Mouse (Mus musculus) frontal cortex, adult 2 months (tissue): ENCODE data around the gene Kynu. TPM values are rescaled to one million over a fixed set of nuclear protein-coding genes. Genes with fewer than 3 reads are reported as not detected.

Experiments
- DNase-seq, 2 experiments: peaks; one replicate each; pipeline ENCODE4 v3.0.0; 2022; ENCODE audit warnings: low spot score in 1 of 2; ENCODE audit errors: extremely low spot score in 1 of 2
- polyA plus RNA-seq: library from polyadenylated mRNA; depleted of rRNA; stranded (reverse); fragments of >200 nt; gene quantifications from 2 replicates; pipeline ENCODE4 v1.2.3, GENCODE M21; 2012; rRNA removed

Gene Kynu
- 0.06 and 0.18 TPM in 2 replicates for polyA plus RNA-seq

DNA sequence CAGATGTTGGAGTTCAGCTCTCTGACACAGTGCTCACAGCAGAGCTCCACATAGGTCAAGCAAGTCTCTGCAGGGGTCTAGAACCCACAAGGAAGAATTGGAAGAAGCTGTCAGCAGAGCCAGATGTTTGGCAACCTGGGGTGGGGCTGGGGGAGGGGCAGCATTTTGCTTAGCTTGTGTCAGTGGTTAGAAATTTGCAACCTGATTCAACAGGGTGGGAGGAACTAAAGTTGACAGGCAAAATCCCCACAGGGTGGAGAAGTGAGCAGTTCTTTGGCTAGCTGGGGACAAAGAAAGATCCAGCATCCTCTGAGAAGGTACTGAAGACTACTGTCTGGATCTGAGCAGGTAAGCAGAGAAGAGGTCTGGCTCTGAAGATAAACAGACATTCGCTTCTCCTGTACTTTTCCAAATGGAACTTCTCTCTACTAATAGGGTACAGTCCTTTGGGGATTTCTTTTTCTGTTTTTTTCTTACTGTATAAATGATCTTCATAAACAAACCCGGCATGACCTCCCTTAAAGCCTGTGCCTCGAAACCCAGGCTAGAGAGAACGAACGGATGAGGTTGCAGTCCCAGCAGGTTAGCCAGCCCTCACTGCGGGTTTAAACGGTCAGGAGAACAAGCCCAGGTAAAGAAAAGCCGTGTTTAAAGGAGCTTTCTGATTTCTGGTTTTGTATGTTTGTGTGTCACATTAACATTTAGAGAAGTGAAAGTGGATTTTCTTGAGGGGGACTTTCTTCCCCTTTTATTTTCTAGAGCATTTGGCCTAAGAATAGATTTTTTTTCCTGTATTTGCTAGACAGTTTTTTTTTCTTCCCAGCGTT lies at the start of gene Kynu:
Gene Kynu (plus strand): TSS at position 268 of the 827 bp plus-strand sequence.
- DNase-seq: no peak

DNA sequence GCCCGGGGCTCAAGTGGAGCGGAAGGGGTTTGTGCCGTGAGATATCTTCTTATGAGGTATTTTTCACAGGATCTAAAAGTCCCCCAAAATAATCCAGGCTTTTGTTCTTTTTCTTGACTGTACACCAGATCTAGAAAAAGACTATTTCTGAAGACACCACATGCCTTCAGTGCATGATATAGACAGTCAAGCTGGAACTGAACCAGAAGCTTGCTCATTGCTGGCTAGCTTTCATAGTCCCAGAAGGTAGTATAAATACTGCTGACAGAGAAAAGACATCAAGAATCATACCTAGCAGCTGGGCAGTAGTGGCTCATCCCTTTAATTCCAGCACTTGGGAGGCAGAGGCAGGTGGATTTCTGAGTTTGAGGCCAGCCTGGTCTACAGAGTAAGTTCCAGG lies 48.9 kb upstream of the Kynu start:
- peak; percentile 60 to 82 for DNase-seq

DNA sequence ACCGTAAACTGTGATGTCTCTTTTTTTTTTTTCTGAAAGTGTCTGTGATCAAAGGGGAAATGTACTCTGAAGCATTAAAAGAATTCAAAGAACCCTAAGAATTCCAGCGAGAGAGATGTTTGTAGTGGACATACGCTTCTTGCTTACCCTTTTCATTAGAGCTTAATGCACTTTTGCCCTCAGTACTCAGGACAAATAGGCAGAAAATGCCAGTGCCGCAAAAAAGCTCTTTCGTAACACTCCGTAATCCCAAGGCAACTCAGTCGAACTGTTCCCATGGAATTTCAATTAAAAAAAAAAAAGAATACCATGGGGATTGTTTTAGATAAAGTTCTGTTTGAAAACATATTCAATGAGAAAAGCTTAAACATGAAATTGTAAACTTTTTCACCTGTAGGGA lies 41.3 kb upstream of the Kynu start:
- no peak for DNase-seq

DNA sequence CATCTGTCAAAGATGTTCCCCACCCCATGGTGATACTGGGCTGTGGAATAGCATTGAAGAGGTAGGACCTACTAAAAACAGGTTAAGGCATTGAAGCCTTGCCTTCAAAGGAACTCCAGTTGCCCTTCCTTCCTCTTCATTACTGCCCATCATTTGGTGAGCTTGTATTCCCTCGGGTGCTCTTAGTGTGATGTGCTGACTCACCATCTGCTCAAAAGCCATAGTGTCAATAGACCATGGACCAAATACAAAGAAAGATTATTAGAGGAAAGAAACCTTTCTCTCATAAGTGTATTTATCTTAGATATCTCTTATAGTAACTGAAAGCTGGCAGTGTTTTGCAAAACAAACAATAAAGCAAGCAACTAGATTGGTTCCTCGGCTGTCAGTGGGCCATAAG lies 20.7 kb upstream of the Kynu start:
- no peak for DNase-seq

DNA sequence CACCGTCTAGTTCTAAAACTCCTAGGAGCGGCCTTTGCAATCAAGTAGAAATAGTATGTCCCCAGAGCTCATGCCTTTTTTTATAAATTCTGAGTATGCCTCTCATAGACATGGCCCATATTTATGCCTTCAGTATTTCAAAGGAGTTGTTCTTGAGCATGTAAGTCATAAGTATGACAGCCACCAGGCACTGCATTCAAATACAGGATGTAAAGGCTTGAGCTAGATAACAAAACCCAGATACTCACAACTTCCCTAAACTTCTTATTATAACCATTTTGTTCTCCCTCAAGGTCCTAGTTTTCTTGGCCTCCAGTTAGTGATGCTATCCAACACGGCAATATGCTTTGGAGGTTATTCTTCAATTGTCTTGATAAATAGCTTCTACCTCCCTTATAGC lies 12.5 kb upstream of the Kynu start:
- no peak for DNase-seq

DNA sequence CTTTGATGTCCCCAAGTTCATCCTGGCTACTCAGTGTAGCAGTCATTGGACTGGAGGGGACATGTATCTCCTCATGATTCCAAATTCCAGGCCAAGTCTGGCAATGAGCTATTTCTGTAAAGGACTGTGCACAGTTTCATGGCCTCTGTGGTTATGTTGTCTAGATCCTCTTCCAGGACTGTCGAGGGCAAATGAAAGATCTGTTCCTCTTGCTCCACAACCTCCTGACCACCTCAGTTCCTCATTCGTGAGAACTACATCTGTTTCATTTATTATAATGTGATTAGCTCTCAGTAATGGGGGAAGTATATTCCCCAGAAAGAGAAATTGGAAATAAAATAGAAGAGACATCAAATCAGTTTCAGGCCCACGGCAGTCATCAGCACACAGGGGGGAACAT lies 9.5 kb upstream of the Kynu start:
- no peak for DNase-seq

DNA sequence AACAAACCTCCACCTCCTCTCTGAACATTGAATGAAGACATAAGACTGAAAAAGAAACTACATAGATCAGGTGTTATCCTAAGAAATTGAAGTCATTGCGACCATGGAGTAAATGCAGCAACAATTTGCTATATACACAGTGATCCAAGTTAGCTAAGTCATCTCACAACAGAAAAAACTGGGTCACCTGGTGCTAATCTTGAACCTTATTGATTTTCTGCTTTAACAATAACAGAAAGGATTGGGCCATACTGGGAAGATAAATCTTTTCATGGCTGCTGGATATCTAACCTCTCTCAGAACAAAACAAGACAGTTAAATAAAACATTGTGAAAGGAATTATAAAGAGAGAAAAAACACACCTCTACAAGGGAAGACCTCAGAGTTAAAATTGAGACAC lies 8.7 kb upstream of the Kynu start:
- DNase-seq: no peak

DNA sequence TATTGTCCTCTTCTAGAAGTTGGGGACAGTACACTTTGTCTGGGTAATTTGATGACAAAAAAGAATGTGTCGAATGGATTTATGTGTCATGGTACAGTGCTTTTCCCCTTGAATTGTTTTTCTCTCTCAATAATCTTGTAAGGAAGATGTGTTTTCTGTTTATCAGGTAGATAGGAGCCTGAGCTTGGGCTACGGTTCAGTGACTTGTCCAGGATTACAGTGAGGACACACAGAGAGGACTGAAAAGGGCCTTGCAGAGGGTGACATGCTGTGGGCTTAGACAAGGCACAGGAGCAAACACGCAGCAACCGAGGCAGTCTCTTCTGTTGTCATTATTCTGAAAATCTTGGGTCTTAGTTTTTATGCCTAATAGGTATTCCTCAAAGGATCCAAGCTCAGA lies 913 bp upstream of the Kynu start:
- no peak for DNase-seq

DNA sequence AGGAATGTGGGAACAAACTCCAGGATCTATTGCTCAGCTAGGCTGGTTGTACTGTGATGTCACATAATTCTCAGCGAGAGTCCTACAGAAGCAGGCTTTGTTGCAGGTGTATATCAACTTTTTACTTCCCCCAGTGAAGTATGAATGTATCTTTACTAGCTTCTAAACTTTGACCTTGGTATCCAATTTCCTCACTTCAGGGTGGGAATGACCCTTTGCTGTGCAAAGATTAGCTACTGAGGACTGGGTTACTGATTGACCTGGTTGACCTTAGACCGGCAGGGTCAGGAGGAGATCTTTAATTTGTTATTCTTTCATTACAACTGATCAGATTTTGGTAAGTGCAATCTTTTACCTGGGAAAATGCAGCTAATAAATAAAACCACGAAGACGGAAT lies 758 bp downstream of the Kynu start:
- no peak for DNase-seq

DNA sequence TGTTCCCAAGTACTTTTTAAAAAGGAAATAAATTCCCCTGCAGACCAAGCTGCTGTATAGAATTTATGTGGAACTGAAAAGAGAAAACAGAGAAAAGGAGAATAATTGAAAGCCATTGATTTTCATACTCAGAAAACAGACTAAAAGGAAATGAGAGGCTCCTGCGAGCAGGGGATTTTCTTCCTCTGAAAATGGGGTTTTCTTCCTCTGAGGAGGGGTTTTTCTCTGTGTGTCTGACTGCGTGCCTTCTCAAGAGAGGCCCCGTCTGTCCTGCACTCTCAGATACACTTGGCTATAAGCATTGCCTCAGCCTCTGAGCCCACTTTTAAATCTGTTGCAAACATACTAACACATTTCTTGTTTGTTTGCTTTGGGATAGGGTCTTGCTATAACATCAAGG lies 1.9 kb downstream of the Kynu start:
- no peak for DNase-seq

DNA sequence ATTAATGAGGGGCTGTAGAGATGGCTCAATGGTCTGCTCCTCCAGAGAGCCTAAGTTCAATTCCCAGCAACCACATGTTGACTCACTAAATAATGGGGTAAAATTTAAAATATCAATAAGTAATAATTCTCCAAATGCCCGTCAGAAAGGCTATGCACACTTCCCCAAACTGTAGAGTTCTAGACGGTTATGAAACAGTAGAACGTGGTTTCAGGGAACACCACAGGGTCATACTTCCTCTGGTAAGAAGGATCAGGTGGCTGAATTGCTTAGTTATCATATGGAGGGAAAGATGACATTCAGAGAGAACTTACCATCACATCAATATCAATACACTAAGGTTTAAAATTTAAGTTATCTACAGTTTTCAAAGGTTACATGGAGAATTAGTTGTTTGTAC lies 6.1 kb downstream of the Kynu start:
- DNase-seq: no peak

DNA sequence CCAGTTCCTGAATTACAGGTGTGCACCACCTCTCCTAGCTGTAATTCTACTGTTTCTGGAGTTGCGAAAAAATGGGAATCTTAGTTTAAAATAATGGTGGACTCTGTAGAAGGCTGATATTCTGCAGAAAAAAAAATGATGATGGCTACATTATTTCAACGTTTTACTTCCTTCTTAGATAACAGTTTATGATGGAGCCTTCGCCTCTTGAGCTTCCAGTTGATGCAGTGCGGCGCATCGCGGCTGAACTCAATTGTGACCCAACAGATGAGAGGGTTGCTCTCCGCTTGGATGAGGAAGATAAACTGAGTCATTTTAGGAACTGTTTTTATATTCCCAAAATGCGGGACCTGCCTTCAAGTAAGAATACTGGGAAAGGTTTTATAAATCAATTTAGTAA lies 7.7 kb downstream of the Kynu start:
- no peak for DNase-seq

DNA sequence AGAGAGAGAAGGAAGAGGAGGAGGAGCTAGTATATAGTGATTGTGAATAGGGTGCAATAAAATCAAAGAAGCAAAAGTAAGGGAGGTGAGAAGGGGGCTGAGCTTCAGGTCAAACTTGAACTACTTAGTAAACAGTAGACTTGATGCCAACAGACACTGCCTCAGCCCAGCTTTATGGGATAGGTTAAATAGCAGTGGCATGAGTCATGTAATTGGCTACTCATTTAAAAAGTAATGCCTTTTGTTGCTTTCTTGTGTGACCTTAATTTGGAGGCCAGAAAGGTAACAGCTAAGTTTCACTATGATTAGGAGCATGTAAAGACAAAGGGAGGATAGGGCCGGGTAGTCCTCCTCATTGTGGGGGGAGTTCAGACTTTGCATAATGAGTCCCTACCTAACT lies 13.3 kb downstream of the Kynu start:
- no peak for DNase-seq

DNA sequence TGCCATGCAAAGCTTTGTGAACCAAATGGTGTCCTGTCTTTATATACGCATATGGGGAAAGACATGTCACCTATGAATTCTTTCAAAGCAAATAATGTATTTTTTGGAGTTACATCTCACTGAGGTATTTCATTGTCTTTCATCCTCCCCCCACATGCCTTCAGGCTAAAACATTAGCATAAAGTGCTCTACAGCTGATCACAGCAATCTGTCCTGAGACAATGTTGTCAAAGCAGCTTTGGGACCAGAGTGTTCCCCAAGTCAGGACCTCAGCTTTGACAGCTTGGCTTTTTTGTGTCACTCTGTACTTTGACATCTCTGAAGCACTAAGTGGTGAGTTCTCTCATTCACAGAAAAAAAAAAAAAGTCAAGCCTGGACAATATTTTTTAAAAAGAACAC lies 18.4 kb downstream of the Kynu start:
- no peak for DNase-seq

DNA sequence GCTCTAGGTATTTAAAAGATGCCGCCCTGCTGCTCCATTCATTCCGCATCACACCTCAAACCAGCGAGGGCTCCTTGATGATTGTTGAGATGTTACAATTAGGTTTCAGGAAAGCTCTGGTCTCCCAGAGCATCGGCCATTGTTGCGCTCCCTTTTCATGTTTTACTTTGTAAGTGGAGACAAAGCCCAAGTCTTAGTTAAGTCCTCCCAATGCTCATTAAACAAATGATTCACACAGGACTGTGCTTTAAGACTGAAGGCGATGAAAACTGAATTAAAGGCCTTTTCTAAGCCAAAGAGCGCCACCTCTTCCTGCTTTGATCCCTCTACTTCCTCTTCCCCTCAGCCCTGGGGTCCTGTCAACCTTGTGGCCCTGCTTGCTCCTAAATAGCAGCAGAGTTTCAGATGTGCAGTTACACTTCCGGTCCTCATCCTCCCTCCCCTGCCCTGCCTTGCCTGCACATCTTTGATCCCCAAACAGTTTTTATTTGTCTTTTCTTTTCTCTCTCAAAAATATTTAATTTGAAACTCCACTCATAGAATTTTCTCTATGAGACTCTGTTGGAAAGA lies 28.2 kb downstream of the Kynu start:
- no peak for DNase-seq

DNA sequence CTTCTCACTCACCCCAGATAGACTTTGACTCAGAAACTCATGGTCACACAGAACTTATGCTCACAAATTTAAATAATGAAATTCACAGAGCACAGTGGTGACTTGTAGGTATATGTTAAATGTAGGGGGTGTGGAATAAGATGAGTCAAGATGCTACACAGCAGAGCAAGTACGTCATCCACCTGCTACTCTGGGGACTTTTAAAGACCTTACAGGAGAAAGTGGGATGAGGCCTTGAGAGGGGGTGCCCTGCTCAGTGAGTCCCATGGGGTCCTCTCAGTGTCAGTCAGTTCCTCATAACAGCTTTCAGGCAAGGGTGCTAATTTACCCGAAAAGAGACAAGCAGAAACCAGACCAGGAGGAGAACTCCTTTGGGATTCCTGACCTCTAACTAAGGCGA lies 30.4 kb downstream of the Kynu start:
- DNase-seq: no peak

DNA sequence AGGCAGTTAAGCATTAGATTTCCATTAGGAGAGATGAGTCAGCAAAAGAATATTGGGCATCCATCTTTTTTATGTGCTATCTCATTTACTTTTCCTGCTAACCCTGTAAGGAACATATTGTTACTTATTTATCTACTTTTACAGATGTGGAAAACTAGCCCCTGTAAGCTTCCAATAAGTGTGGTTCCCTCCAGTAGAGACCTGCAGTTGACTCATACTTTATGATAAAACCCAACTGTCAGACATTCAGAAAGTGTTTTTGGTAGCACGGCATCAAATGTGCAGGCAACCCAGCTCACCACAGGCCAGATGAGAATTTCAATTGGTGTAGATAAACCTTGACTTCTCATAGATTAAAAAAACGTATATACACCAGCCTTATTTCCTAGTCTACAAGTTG lies 32.7 kb downstream of the Kynu start:
- no peak for DNase-seq

DNA sequence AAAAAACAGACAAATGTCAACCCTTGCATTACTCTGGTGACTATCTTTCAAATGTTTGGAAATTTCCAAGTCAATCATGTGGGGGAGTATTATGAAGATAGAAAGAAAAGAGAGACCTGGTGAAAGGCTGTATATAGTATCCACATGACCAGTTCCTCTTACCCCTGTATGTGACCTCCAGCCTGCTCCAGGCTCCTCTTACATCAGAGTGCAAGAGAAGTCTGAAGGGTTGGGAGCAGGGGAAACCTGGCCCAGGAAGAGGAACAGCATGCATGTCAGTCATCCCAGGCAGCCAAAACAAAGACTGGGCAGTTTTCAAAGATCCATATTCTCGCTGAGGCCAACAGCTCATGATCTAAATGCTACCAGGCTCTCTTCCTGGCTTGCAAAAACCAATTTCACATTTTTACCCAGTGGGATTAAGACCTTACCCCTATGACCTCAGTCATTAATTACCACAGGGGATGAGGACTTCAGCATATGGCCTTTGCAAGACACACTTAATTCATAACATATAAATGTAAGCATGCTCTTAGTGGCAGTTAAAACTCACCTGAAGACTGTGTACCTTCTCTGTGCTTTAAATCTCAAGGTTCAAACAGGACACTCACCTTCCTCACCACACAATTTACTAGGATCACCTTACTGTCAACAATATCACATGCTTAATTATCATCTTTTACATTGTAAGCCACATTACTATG lies 37.0 kb downstream of the Kynu start:
- no peak for DNase-seq

DNA sequence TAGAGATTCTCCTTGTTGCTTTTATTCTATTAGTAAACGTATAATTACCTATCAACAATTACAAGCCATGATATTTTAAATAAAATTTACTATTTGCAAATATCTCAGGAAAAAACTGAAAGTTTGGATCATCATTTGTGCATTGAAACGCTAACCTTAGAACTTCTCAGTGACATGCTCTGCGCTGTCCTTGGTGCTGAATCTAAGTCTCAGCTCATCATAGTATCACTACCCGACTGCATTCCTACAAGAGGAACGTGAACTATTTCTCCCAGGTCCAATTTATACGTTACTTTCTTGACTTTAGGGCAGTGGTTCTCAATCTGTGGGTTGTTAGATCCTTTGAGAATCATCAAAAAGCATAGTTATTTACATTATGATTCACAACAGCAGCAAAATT lies 58.4 kb downstream of the Kynu start:
- DNase-seq: no peak

DNA sequence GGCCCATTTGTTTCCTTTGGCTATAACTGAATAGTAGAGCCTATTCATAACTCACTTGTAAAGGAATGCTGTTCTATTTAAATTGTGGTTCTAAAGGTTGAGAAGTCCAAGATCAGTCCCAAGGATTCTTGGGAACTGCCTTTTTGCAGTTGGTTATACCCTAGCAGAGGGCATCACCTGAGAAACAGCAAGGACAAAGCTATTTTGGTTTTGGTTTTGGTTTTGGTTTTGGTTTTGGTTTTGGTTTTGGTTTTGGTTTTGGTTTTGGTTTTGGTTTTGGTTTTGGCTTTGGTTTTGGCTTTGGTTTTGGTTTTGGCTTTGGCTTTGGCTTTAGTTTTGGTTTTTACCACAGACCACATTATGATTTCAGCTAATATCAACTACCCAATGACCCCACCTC lies 66.0 kb downstream of the Kynu start:
- DNase-seq: no peak

DNA sequence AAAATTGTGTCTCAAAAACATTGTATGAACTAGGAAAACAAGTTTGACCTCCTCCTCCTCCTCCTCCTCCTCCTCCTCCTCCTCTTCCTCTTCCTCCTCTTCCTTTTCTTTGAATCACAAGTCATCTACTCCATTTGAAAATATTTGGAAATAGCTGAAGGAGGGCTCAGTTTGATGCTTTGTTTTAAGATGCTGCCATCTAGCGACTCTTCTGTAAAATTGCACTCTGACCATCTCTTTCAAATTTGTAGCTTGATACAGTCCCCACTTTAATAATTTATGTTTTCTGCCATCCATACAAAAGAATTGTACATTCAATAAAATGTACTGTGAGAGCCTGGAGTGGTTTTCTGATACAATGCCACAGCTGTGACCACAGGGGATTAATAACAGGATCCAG lies 67.7 kb downstream of the Kynu start:
- DNase-seq: peak in 1 of 2 experiments; percentile 28

DNA sequence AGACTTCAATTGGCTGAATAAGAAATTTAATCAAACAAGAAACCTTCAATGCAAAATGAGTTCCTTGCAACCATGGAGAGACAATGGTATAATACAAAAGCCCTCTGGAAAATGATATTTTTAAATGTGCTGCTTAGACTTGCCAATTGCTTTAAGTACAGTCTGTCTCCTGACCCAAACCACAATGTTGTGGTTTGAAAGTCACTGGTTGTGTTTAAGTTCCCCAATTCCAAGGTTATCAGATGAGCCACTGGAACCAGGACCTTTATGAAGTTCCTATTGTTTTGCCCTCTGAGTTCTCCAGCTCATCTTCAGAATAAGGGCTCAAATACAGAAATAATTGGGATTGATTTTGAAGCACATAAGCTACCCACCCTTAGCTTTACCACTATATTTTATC lies 76.7 kb downstream of the Kynu start:
- DNase-seq: no peak
